Mouse (Mus musculus) MEL-GATA-1-ER (cell line): ENCODE results near the gene Exd2.

Experiments
- DNase-seq: peaks from one replicate; pipeline ENCODE4 v3.0.0-alpha.2; 2012; ENCODE audit warnings: low read depth; ENCODE audit errors: extremely low read depth

Gene Exd2

GRCm38 (mm10) chr12:80495691-80496090 lies 32.8 kb downstream of the Exd2 start:
- DNase-seq = no peak

DNA sequence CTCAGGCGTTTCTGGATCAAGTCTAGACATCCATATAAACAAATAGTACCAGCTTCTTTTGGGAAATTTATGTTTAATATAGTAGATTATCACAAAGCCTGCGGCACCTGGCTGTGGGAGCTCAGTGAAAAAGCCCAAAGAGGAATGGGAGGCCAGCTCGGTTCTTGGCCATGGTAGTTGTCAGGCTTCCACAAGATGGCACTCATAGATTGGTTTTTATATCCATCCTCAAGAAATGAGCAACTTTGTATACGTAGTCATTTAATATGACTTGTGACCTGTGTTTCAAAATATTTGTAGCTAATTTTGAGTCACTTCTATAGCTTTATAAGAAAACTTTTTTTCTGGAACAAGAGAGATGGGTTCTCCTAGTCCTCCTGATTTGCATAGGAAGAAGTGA lies 35.5 kb downstream of the Exd2 start:
- DNase-seq = no peak

- no peak for DNase-seq
Observed at GRCm38 (mm10) chr12:80500506-80500905, 37.6 kb downstream of the Exd2 start.

DNA sequence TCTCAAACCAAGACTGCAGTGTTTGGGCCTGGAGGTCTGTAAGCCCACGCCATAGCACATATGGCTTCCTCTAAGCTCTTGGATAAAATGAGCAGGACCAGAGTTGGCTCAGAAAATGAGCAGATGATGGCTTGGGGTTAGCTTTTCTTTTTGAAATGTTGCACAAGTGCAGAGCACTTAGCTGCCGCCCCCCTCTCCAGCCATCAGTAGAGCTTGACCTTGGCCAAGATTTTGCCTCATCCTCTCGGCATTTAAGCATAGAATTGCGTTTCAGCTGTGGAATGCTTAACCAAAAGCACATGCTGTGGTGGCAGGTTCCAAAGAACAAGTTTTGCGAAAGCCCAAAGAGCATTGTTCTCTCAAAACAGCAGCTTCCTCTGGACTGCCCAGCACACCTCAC lies 41.8 kb downstream of the Exd2 start:
- no peak for DNase-seq

DNA sequence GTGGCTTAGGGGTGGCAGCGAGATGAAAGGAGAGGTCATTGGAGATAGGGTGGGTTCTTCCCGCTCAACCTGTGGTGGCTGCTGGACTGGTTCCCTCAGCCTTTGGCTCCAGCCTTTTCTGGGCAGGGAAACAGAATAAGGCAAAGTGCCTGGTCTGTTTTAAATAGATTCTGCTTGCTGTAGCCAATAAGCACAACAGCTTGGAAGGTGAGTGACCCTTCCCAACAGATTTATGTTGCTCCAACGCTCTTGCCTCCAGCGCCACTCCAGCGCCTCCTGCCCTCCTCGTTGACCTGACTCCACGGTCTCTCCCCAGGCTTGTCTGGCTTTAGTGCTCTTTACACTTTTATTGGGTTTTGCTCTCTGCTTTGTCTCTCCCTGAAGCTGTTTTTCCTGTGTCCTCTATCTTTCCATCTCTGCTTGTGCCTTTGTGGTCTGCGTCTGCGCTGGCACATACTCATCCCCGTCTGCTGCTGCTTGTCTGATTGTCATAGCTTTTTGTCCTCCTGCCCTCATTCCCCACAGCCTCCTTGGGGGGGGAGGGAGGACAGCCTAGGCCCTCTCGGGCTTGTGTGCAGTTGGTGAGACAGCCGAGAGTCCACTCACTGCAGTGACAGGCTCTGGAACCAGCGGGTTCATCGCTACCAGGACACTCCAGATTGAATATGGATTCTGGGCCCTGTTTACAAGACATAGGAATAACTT lies 44.3 kb downstream of the Exd2 start:
- no peak for DNase-seq

DNA sequence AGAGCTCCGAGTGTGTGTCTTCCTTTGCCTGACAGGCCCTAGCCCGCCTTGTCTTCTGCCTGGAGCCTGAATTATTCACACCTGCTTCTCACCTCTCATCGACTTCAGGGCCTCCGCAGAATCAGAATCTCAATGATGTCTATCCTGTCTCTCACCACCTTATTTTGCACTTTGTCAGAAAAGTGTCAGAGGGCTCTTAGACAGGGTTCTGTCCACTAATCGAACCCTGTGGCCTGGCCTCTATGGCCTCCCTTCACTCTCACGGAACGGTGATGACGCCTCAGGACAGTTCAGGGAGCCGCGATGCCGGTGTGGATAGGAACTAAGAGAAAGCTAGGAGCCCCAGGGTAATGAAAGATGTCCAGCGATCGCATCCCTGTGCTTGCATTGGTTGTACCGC lies 55.1 kb downstream of the Exd2 start, which contains the start of gene Galnt16:
Galnt16 (plus strand) TSS at position 301 of the 400 bp plus-strand sequence.
- DNase-seq = no peak

- no peak for DNase-seq
Observed at GRCm38 (mm10) chr12:80518393-80518756, 55.5 kb downstream of the Exd2 start.

GRCm38 (mm10) chr12:80518757-80519620 lies 56.1 kb downstream of the Exd2 start:
- DNase-seq = no peak

- DNase-seq = no peak
Observed at GRCm38 (mm10) chr12:80519621-80520332, 56.9 kb downstream of the Exd2 start.

DNA sequence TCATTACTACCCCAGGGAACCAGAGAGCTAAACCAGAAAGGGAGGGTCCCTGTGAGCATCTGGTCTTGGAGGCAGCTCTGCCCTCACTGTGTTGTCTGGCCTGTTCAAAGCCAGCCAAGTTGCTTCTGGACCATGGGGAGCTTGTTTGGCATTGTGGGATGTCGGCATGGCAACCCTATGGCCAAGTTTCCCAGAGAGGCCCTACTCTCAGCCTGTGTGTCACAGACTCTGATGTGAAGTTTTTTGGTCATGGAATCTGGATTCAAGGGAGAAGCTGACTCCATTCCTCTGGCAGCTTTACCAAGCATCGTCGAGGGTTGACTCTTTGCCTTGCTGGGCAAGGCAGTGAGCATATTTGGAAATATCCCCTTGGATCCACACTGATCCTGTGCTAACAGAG lies 59.1 kb downstream of the Exd2 start:
- no peak for DNase-seq

- DNase-seq = no peak
Observed at GRCm38 (mm10) chr12:80524276-80524921, 61.5 kb downstream of the Exd2 start.

- no peak for DNase-seq
Observed at GRCm38 (mm10) chr12:80525513-80525912, 62.6 kb downstream of the Exd2 start.

GRCm38 (mm10) chr12:80526511-80526910 lies 63.6 kb downstream of the Exd2 start:
- no peak for DNase-seq

- no peak for DNase-seq
Observed at GRCm38 (mm10) chr12:80527727-80528389, 65.0 kb downstream of the Exd2 start.

GRCm38 (mm10) chr12:80530052-80530451 lies 67.2 kb downstream of the Exd2 start:
- no peak for DNase-seq

DNA sequence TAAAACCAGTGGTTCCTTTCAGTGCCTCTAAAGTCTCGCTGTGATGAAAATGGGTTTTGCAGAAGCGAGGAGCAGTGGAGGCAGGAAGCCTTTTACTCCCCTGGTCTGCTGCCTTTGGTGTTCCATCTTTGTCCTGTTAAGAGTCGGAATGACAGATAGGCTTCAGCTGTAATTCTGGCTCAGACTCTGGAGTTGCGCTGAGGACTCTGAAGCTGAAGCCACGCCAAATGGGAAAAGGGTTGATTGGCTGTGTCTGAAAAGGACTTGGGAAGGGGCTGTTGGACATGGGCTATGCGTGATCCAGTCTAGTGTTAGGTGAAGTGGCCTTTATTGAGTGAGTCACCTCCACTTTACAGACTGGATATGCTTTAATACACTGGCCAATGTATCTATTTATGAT lies 67.7 kb downstream of the Exd2 start:
- DNase-seq = no peak

DNA sequence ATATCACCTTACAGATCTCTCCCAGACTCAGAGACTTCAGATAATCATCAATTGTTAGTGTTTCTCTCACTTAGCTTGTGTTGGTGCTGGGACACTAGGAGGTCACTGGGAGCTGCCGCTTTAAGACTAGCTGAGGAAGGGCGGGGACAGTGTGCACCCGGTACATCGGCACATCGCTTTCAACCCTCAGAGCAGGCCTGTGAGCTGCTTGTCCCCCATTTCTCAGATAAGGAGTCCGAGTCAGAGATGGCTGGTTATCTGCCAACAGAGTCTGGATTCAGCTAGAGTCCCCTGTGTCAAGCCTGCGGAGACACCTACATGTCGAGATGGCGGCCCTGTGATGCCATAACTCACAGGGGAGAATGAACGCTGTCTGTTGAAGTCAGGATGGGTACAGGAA lies 68.7 kb downstream of the Exd2 start:
- peak; percentile 6 for DNase-seq

GRCm38 (mm10) chr12:80533876-80534275 lies 71.0 kb downstream of the Exd2 start:
- DNase-seq = no peak

DNA sequence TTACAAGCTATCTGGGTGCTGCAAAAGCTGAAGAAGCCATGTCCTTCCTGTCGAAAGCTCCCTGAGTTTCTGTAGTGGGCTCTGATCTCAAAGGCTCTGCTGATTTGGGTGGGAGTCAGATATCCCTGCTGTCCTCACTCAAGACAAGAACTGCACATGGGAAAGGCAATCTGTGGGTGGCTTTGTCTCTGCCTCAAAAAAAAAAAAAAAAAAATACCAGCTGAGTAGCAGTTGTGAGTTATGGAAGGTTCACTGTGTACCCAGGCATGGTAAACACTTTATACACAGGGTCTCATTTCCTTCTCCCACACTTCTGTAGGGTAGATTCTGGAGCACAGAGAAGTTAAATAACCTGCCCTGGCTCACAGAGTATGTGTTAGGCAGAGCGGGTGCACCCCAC lies 74.4 kb downstream of the Exd2 start:
- DNase-seq = no peak

DNA sequence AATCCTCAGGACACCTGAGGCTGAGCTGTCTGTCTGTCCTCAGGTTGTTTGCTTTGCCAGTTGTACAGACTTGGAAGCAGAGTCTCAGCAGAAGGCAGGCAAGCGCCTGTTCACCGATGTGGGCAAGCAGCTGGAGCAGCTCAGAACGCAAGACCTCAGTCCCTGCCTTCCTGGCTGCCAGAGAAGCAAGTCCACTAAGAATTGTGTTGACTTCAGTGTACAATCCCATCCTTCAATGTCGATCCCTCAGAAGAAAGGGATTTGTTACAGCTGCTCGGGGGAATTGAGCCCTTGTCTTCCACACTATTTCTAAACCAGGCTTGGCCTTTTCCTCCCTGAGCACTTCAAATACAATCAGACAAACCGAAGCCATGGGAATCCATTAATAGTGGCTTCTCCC lies 75.4 kb downstream of the Exd2 start:
- no peak for DNase-seq

DNA sequence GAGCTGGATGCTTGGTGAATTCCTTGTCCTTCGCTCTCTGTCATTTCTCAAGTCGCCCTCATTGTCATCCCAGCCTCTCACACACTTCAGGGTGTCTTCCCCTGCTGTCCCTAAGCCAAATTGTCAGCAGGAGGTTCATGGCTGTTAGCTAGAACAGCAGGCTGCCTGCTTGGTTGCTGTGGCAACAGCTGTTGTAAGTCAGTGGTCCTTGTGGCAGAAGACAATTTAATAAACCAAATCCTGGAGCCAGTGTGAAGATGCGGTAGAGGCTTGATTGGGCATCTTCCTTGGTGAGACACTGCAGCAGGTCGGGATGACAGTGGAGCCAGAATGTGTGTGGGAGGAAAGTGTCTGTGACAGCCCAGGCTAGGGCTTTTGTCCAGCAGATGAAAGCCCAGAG lies 82.4 kb downstream of the Exd2 start:
- no peak for DNase-seq
